Mouse (Mus musculus): ENCODE results near the gene Gm10188. TPM values are rescaled to one million over a fixed set of nuclear protein-coding genes. Genes with fewer than 3 reads are reported as not detected.

Gene Gm10188
- polyA plus RNA-seq, 1 experiment from 2014 or later: not detected

GRCm38 (mm10) chr1:132199244-132199643 is 30.3 kb downstream of the Gm10188 start:
- Histone ChIP-seq H3K36me3 (replicated peaks) (peaks cover 14% of the 10 kb centered on the region), H3K27me3 (ENCODE audit: poor library complexity, severe bottlenecking) (peaks cover 81% of the 10 kb centered on the region), H3K27ac (peak overlapping the region; percentile 100), H3K9me3 (no peaks in the 10 kb centered on the region), H3K4me1 (peaks cover 96% of the 10 kb centered on the region), H3K4me3 (no peak overlapping the region)
- 65% methylated on average over 6 of the region's 6 CpGs for WGBS
- no peak for DNase-seq (ENCODE audit: extremely low spot score, low spot score)

GRCm38 (mm10) chr1:132198401-132199071 is 31.0 kb downstream of the Gm10188 start:
- H3K4me1 ChIP-seq: peaks cover 99% of the 10 kb centered on the region
- peak overlapping the region; percentile 100 for H3K27ac ChIP-seq
- 74% methylated on average over 16 of the region's 16 CpGs for whole genome bisulfite sequencing

DNA sequence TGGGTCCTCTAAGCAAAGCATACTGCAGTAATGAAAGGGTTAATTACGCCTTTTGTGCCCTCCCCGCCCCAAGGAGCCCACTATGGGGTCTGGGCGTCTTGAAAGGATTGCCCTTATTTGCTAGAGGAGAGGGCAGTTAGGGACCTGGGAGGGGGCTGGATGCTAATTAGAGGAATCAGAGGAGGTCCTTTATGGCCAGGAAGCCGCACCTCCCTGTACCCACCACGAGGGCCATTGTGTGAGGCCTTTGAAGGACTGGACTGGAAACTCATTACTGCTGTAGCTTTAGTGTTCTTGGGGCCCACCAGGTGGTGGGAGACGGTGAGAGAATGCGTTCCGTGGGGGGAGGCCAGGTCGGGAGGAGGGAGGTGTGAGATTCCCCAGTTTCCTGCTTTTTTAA is 31.9 kb downstream of the Gm10188 start:
- Histone ChIP-seq H3K4me3 (peak overlapping the region; percentile 93), H3K9me3 (no peaks in the 10 kb centered on the region), H3K36me3 (replicated peaks) (peaks cover 14% of the 10 kb centered on the region), H3K27ac (peak overlapping the region; percentile 100), H3K4me1 (peaks cover 100% of the 10 kb centered on the region), H3K27me3 (ENCODE audit: poor library complexity, severe bottlenecking) (peaks cover 89% of the 10 kb centered on the region)
- WGBS: 2% methylated on average over 9 of the region's 9 CpGs
- DNase-seq (ENCODE audit: extremely low spot score, low spot score): peak; percentile 76

More at GRCm38 (mm10) chr1:132198401-132199071, 31.0 kb downstream of the Gm10188 start:
- Histone ChIP-seq H3K9me3 (no peaks in the 10 kb centered on the region), H3K36me3 (replicated peaks) (peaks cover 12% of the 10 kb centered on the region), H3K27me3 (ENCODE audit: poor library complexity, severe bottlenecking) (peaks cover 88% of the 10 kb centered on the region), H3K4me3 (peak overlapping the region; percentile 93)
- no peak for DNase-seq (ENCODE audit: extremely low spot score, low spot score)

GRCm38 (mm10) chr1:132196337-132196736 is 33.2 kb downstream of the Gm10188 start:
- H3K27ac ChIP-seq: peak overlapping the region; percentile 100
- H3K36me3 ChIP-seq (replicated peaks): peaks cover 14% of the 10 kb centered on the region
- H3K27me3 ChIP-seq (ENCODE audit: poor library complexity, severe bottlenecking): peaks cover 91% of the 10 kb centered on the region
- H3K4me3 ChIP-seq: peak overlapping the region; percentile 93; the same call in 1 of the 2 replicates
- WGBS: 6% methylated on average over 7 of the region's 7 CpGs
- H3K4me1 ChIP-seq: peaks cover 100% of the 10 kb centered on the region
- H3K9me3 ChIP-seq: no peaks in the 10 kb centered on the region
- no peak for DNase-seq (ENCODE audit: extremely low spot score, low spot score)

DNA sequence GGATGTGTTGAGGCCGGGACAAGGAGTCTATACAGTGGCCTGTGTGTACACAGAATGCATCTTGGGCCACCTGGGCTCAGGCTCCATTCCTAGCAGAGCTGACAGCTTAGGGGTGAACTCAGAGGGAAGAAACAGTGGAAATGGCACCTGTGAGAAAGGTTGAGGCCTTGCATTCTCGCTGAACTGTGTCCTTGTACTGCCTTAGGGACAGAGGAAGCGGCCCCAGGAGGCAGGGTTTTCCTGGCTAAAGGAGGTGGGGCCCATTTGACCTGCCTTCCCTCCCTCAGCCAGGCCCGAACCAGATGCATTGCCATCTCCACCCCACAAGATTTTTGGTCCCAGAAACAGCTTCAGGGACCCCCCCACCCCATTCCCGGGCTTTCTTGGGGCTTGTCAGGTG is 33.9 kb downstream of the Gm10188 start:
- peaks cover 100% of the 10 kb centered on the region for H3K4me1 ChIP-seq
- WGBS: 22% methylated on average over 5 of the region's 5 CpGs
- H3K27me3 ChIP-seq (ENCODE audit: poor library complexity, severe bottlenecking): peaks cover 95% of the 10 kb centered on the region
- H3K27ac ChIP-seq: peak overlapping the region; percentile 100
- H3K4me3 ChIP-seq: peak overlapping the region; percentile 93; the same call in 1 of the 2 replicates
- no peaks in the 10 kb centered on the region for H3K9me3 ChIP-seq
- no peak for DNase-seq (ENCODE audit: extremely low spot score, low spot score)
- peaks cover 14% of the 10 kb centered on the region for H3K36me3 ChIP-seq (replicated peaks)

DNA sequence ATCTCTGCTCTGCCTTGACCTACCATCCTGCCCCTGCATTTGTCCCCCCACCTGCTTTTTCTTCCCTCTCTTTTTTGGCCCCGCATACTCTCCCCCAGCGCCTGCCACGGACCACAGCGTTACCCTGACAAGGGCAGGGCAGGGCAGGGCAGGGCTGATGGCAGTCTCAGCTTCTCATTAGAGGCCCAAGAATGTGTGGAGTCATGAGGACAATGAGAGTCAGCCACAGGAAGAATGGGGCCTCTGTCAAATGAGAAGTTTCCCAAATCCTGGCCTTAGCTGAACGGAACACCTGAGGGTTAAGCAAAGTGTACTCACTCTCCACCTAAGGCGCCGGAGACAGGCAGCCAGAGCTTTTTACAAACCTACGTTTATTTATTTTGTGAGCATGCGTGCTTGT is 34.5 kb downstream of the Gm10188 start:
- WGBS: 28% methylated on average over 9 of the region's 9 CpGs
- DNase-seq (ENCODE audit: extremely low spot score, low spot score): no peak
- H3K27ac ChIP-seq: peak overlapping the region; percentile 100

DNA sequence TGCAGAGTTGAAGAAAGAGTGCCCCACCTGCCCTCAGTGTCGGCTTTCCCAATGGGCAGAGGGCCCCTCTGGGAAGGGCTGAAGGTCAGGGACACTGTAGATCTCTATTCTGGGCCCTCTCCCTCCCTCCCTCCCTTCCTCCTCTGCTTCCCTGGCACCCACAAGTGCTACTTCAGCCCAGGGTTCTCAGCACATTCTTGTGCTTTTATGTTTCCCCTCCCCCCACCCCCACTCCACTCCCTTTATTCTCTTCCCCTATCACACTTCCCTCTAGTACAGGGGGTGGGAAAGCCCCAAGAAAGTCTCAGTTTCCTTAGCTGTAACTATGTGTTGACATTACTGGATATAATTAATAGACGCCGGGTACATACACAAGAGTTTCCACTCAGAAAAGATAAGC is 34.9 kb downstream of the Gm10188 start:
- Histone ChIP-seq H3K36me3 (replicated peaks) (peaks cover 14% of the 10 kb centered on the region), H3K4me1 (peaks cover 100% of the 10 kb centered on the region), H3K27ac (peak overlapping the region; percentile 100), H3K9me3 (no peaks in the 10 kb centered on the region), H3K27me3 (ENCODE audit: poor library complexity, severe bottlenecking) (peaks cover 97% of the 10 kb centered on the region), H3K4me3 (peak overlapping the region; percentile 93; the same call in 1 of the 2 replicates)
- WGBS: 46% methylated on average over 3 of the region's 3 CpGs
- no peak for DNase-seq (ENCODE audit: extremely low spot score, low spot score)

More for the DNA sequence above, 34.5 kb downstream of the Gm10188 start:
- peak overlapping the region; percentile 93; the same call in 1 of the 2 replicates for H3K4me3 ChIP-seq
- peaks cover 96% of the 10 kb centered on the region for H3K27me3 ChIP-seq (ENCODE audit: poor library complexity, severe bottlenecking)
- H3K4me1 ChIP-seq: peaks cover 100% of the 10 kb centered on the region
- H3K9me3 ChIP-seq: no peaks in the 10 kb centered on the region
- H3K36me3 ChIP-seq (replicated peaks): peaks cover 14% of the 10 kb centered on the region

DNA sequence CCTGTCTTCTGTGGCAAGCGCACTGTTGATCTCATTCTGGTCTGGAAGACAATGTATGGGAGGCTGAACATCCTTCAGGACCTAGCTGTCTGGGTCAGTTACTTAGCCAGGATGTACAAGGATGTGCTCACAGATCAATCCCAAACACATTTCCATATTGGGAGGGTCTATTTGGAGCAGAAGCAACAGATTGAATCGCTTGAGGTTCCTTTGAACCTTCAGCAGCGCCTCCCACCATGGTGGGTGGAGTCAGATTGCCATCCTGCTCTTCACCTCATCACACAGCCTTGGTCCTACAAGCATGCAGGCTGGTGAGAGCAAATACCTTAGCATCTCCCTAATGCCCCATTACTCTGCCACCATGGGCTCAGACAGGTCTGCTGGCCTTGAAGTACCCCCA is 35.8 kb downstream of the Gm10188 start:
- peaks cover 9% of the 10 kb centered on the region for H3K36me3 ChIP-seq (replicated peaks)
- H3K9me3 ChIP-seq: no peaks in the 10 kb centered on the region
- 75% methylated on average over 3 of the region's 3 CpGs for WGBS
- peak overlapping the region; percentile 93 for H3K4me3 ChIP-seq
- H3K4me1 ChIP-seq: peaks cover 100% of the 10 kb centered on the region
- DNase-seq (ENCODE audit: extremely low spot score, low spot score): no peak
- H3K27me3 ChIP-seq (ENCODE audit: poor library complexity, severe bottlenecking): peaks cover 98% of the 10 kb centered on the region
- H3K27ac ChIP-seq: peak overlapping the region; percentile 100

DNA sequence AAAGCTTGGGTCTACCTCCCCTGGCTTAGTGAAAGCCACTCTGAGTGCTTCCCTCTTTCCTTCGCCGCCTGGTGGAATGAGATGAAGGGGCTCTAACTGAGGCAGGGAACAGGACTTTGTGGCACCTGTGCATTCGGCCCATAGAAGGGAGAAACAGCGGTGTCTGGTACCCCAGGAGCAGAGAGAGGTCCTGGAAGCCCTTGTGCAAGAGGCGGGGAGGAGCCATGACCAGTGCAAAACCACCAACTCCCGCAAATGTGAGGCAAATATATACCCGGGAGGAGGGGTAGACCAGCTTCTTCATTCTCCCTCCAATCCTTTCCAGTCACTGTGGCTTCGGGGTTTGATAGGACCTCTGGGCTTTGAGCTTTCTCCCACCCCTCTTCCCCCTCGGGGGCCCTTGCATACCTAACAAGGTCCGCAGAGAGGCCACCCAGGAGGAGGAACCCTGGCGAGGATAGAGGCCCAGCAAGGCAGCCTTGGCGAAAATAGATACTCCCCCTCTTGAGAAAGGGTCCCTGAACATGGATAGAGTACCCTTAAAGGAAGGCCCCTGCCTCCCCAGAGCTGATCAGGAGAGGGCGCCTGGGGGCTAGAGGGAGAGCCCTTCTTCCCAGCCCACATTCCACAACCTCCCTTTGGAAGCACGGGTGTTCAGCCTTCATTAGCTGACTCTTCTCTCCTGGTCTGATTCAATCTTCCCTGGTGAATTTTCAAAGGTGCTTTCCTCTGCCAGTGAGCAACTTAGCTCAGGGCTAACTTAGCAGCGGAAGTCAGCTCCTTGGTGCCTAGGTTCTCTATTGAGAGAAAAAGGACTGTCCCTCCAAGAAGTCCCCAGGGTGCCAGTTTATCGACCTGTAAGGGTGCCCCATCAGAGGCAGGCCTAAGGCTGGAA is 37.5 kb downstream of the Gm10188 start:
- Histone ChIP-seq H3K4me3 (peak overlapping the region; percentile 93), H3K27me3 (ENCODE audit: poor library complexity, severe bottlenecking) (peaks cover 98% of the 10 kb centered on the region), H3K36me3 (replicated peaks) (peaks cover 9% of the 10 kb centered on the region), H3K27ac (peak overlapping the region; percentile 100), H3K9me3 (no peaks in the 10 kb centered on the region), H3K4me1 (peaks cover 95% of the 10 kb centered on the region)
- peak; percentile 65 for DNase-seq (ENCODE audit: extremely low spot score, low spot score)
- 2% methylated on average over 16 of the region's 16 CpGs for WGBS

DNA sequence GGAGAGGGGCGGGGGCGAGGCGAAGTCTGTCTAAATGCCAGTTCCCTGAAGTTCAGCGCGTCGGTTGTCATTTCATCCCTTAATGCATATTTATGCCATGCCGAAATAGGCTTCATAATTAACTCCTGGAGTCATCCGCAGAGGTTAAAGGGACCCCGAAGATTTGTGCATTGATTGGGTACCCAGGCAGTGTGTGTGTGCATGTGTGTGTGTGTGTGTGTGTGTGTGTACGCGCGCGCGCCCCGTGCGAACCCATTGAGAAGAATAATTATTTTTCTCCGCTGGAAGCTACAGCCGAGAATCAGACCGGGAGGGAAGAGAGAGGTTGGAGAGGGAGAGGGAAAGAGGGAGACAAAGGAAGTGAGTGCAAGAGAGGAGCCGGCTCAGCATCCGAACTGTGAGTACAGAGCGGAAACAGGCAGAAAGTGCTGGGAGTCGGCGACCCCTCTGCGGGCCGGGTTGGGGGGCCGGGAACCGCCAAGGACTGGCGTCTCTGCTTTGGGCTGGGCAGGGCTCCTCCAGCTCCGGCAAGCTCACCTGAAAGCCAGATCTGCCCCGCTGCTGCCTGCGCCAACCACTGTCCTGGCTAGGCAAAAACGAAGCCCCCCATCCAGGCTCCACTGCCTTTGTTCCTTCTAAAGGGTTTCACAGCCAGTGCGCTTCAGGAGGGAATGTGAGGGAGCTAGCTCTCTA is 38.3 kb downstream of the Gm10188 start, which contains the start of the genes Lemd1 and AC124108.1:
Gene Lemd1 (plus strand): TSS at position 339 of the 693 bp plus-strand sequence.
Gene AC124108.1 (plus strand): TSS at position 365 of the 693 bp plus-strand sequence.
- peaks cover 9% of the 10 kb centered on the region for H3K36me3 ChIP-seq (replicated peaks)
- peak; percentile 59 for DNase-seq (ENCODE audit: extremely low spot score, low spot score)
- H3K27ac ChIP-seq: peak within 1 kb of the TSS; percentile 100
- peak within 1 kb of the TSS; percentile 93 for H3K4me3 ChIP-seq
- H3K9me3 ChIP-seq: no peaks in the 10 kb centered on the region
- peaks cover 98% of the 10 kb centered on the region for H3K27me3 ChIP-seq (ENCODE audit: poor library complexity, severe bottlenecking)
- peaks cover 90% of the 10 kb centered on the region for H3K4me1 ChIP-seq
- WGBS: under 1% methylated on average over 34 of the region's 34 CpGs

DNA sequence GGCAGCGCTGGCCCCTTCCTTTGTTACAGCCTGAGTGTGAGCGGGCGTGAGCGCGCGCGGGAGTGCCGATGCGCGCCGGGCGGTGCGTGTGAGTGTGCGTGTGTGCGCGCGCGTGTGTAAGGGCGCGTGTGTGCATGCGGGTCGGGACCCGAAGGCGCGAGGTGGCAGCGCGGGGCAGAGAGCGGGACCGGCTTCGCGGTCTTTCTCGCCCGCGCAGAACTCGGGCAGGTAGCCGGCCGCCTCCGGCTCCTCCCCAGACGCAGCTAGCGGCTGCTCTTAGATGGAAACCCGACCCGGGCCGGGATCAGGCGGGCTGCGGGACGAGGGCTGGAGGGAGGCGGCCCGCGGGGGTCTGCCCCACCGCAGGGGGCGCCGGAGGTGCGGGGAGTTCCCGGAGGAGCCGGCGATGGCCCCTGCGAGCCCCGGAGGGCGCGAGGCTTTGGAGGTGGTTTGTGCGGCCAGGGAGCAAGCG is 38.9 kb downstream of the Gm10188 start:
- H3K36me3 ChIP-seq (replicated peaks): peaks cover 9% of the 10 kb centered on the region
- under 1% methylated on average over 62 of the region's 62 CpGs for WGBS
- peak overlapping the region; percentile 93 for H3K4me3 ChIP-seq
- no peaks in the 10 kb centered on the region for H3K9me3 ChIP-seq
- H3K27me3 ChIP-seq (ENCODE audit: poor library complexity, severe bottlenecking): peaks cover 97% of the 10 kb centered on the region
- peak; percentile 62 for DNase-seq (ENCODE audit: extremely low spot score, low spot score)
- peaks cover 84% of the 10 kb centered on the region for H3K4me1 ChIP-seq
- H3K27ac ChIP-seq: peak overlapping the region; percentile 100

- peak overlapping the region; percentile 93 for H3K4me3 ChIP-seq
- H3K27me3 ChIP-seq (ENCODE audit: poor library complexity, severe bottlenecking): peaks cover 92% of the 10 kb centered on the region
- peaks cover 9% of the 10 kb centered on the region for H3K36me3 ChIP-seq (replicated peaks)
- no peaks in the 10 kb centered on the region for H3K9me3 ChIP-seq
- H3K4me1 ChIP-seq: peaks cover 78% of the 10 kb centered on the region
- H3K27ac ChIP-seq: peak overlapping the region; percentile 100
- DNase-seq (ENCODE audit: extremely low spot score, low spot score): peak; percentile 85
- WGBS: under 1% methylated on average over 44 of the region's 50 CpGs
These were observed 39.5 kb downstream of the Gm10188 start for GRCm38 (mm10) chr1:132190040-132190513.

Data from forebrain, embryonic 10.5 days (tissue).